Mouse (Mus musculus) neural tube, embryonic 14.5 days (tissue): Measurements from ENCODE around the gene Prss40. TPM values are rescaled to one million over a fixed set of nuclear protein-coding genes. Genes with fewer than 3 reads are reported as not detected.

Experiments
- ATAC-seq: fragments of 200-750 bp; cut with Nextera tagmentation; 2 replicates; pipeline ENCODE4 v1.8.0; 2017; ENCODE audit warnings: low read depth, mild to moderate bottlenecking, moderate TSS enrichment, moderate library complexity
- H3K27ac ChIP-seq: fragments of 300-500 bp; sonication (generic); 2 replicates; pipeline ENCODE4 v1.5.1; 2014; ENCODE audit warnings: low read depth, mild to moderate bottlenecking, control low read depth, low read length, moderate library complexity, mixed read lengths
- H3K27me3 ChIP-seq: fragments of 300-500 bp; sonication (generic); 2 replicates; pipeline ENCODE4 v1.6.1; 2014; ENCODE audit warnings: low read length; ENCODE audit not compliant: control insufficient read depth, insufficient read depth
- H3K36me3 ChIP-seq: fragments of 300-500 bp; sonication (generic); 2 replicates; pipeline ENCODE4 v1.6.1; 2014; ENCODE audit warnings: low read length, mixed read lengths; ENCODE audit not compliant: control insufficient read depth, insufficient read depth
- H3K4me1 ChIP-seq: fragments of 300-500 bp; sonication (generic); 2 replicates; pipeline ENCODE4 v1.6.1; 2014; ENCODE audit warnings: low read length; ENCODE audit not compliant: control insufficient read depth, insufficient read depth
- H3K4me2 ChIP-seq: fragments of 300-500 bp; sonication (generic); 2 replicates; pipeline ENCODE4 v1.6.1; 2014; ENCODE audit warnings: mild to moderate bottlenecking, low read depth, low read length, control low read depth
- H3K4me3 ChIP-seq: fragments of 300-500 bp; sonication (generic); 2 replicates; pipeline ENCODE4 v1.5.1; 2014; ENCODE audit warnings: low read depth, low read length, control low read depth, mixed read lengths
- H3K9ac ChIP-seq: fragments of 300-500 bp; sonication (generic); replicated peaks from 2 replicates; pipeline ENCODE4 v1.6.1; 2014; ENCODE audit warnings: low read depth, mild to moderate bottlenecking, control low read depth, low read length, mixed read lengths
- H3K9me3 ChIP-seq: fragments of 300-500 bp; sonication (generic); 2 replicates; pipeline ENCODE4 v1.6.1; 2016; ENCODE audit warnings: low read length; ENCODE audit not compliant: control insufficient read depth
- WGBS: fragments of 180-500 bp; shearing (Covaris S2); extraction: QIAGEN DNeasy Blood & Tissue Kit; methylation state at CpG from one replicate; pipeline ENCODE4 v1.1.7; 2014; 5-methylcytosine and 5-hydroxymethylcytosine counted together
- polyA plus RNA-seq: library from polyadenylated mRNA; unstranded; fragments of >200 nt; fragmentation: Nextera tagmentation; extraction: Ambion mirVana; gene quantifications from 2 replicates; pipeline ENCODE4 v1.2.1, GENCODE M21; 2014

The Prss40 gene
- polyA plus RNA-seq: not detected in 2 replicates

- no peak for ATAC-seq
- 92% methylated on average over 15 of the region's 15 CpGs for WGBS
- no peak within 1 kb of the TSS for H3K9ac ChIP-seq
These were observed at the start of gene Prss40 for GRCm38 (mm10) chr1:34560843-34561242. Gene Prss40, minus strand, starts transcription at chr1:34560943.

GRCm38 (mm10) chr1:34602363-34602762 lies 41.6 kb upstream of the Prss40 start:
- no peaks in the 10 kb centered on the region for H3K36me3 ChIP-seq
- no peaks in the 10 kb centered on the region for H3K4me1 ChIP-seq
- no peak overlapping the region for H3K4me3 ChIP-seq
- ATAC-seq: peak; percentile 90
- no peak overlapping the region for H3K27ac ChIP-seq
- H3K9ac ChIP-seq: no peak overlapping the region
- 16% methylated on average over 8 of the region's 8 CpGs for WGBS
- H3K4me2 ChIP-seq: no peak overlapping the region
- no peaks in the 10 kb centered on the region for H3K9me3 ChIP-seq
- H3K27me3 ChIP-seq: no peaks in the 10 kb centered on the region

More at GRCm38 (mm10) chr1:34560843-34561242, at the start of gene Prss40:
- Histone ChIP-seq H3K4me2 (no peak within 1 kb of the TSS), H3K27me3 (no peaks in the 10 kb centered on the region), H3K36me3 (no peaks in the 10 kb centered on the region), H3K4me1 (no peaks in the 10 kb centered on the region), H3K4me3 (no peak within 1 kb of the TSS), H3K9me3 (no peaks in the 10 kb centered on the region), H3K27ac (no peak within 1 kb of the TSS)

- WGBS: 84% methylated on average over 3 of the region's 3 CpGs
- no peaks in the 10 kb centered on the region for H3K36me3 ChIP-seq
- no peaks in the 10 kb centered on the region for H3K9me3 ChIP-seq
- H3K9ac ChIP-seq: no peak overlapping the region
- H3K4me3 ChIP-seq: no peak overlapping the region
- H3K27ac ChIP-seq: no peak overlapping the region
- no peak overlapping the region for H3K4me2 ChIP-seq
- ATAC-seq: no peak
- no peaks in the 10 kb centered on the region for H3K27me3 ChIP-seq
- H3K4me1 ChIP-seq: no peaks in the 10 kb centered on the region
These were observed 40.7 kb upstream of the Prss40 start for GRCm38 (mm10) chr1:34601323-34602047.

- H3K4me3 ChIP-seq: no peak overlapping the region
- no peaks in the 10 kb centered on the region for H3K9me3 ChIP-seq
- H3K4me1 ChIP-seq: no peaks in the 10 kb centered on the region
- ATAC-seq: no peak
- H3K9ac ChIP-seq: no peak overlapping the region
- H3K27me3 ChIP-seq: no peaks in the 10 kb centered on the region
- H3K4me2 ChIP-seq: no peak overlapping the region
- WGBS: 73% methylated on average over 15 of the region's 15 CpGs
- H3K27ac ChIP-seq: no peak overlapping the region
- no peaks in the 10 kb centered on the region for H3K36me3 ChIP-seq
These were observed 39.3 kb upstream of the Prss40 start for GRCm38 (mm10) chr1:34600000-34600399.

GRCm38 (mm10) chr1:34587298-34588096 lies 26.8 kb upstream of the Prss40 start:
- H3K9ac ChIP-seq: no peak overlapping the region
- no peaks in the 10 kb centered on the region for H3K9me3 ChIP-seq
- ATAC-seq: no peak
- H3K4me2 ChIP-seq: no peak overlapping the region
- H3K36me3 ChIP-seq: peaks cover 20% of the 10 kb centered on the region
- WGBS: 85% methylated on average over 22 of the region's 22 CpGs
- no peaks in the 10 kb centered on the region for H3K27me3 ChIP-seq
- H3K4me3 ChIP-seq: no peak overlapping the region
- peaks cover 4% of the 10 kb centered on the region; the same call in 1 of the 2 replicates for H3K4me1 ChIP-seq
- H3K27ac ChIP-seq: no peak overlapping the region

- H3K9ac ChIP-seq: no peak overlapping the region
- H3K4me2 ChIP-seq: no peak overlapping the region
- H3K36me3 ChIP-seq: peaks cover 13% of the 10 kb centered on the region
- peaks cover 7% of the 10 kb centered on the region; the same call in 1 of the 2 replicates for H3K4me1 ChIP-seq
- WGBS: 85% methylated on average over 4 of the region's 4 CpGs
- no peaks in the 10 kb centered on the region for H3K27me3 ChIP-seq
- H3K27ac ChIP-seq: no peak overlapping the region
- no peak for ATAC-seq
- no peak overlapping the region for H3K4me3 ChIP-seq
- H3K9me3 ChIP-seq: no peaks in the 10 kb centered on the region
These were observed 24.0 kb upstream of the Prss40 start for GRCm38 (mm10) chr1:34584736-34585135.

GRCm38 (mm10) chr1:34583821-34584263 lies 23.1 kb upstream of the Prss40 start:
- no peak overlapping the region for H3K4me3 ChIP-seq
- ATAC-seq: peak; percentile 54
- H3K4me2 ChIP-seq: no peak overlapping the region
- no peak overlapping the region for H3K27ac ChIP-seq
- WGBS: 12% methylated on average over 4 of the region's 4 CpGs
- no peaks in the 10 kb centered on the region for H3K27me3 ChIP-seq
- H3K9ac ChIP-seq: no peak overlapping the region
- peaks cover 11% of the 10 kb centered on the region for H3K36me3 ChIP-seq
- H3K9me3 ChIP-seq: no peaks in the 10 kb centered on the region
- peaks cover 7% of the 10 kb centered on the region; the same call in 1 of the 2 replicates for H3K4me1 ChIP-seq

- 59% methylated on average over 6 of the region's 6 CpGs for WGBS
- Histone ChIP-seq H3K9me3 (no peaks in the 10 kb centered on the region), H3K4me3 (no peak overlapping the region), H3K9ac (no peak overlapping the region), H3K27me3 (no peaks in the 10 kb centered on the region), H3K36me3 (0 out of 2 replicates have a peak, but pooled peaks cover 3% of the 10 kb centered on the region), H3K27ac (no peak overlapping the region), H3K4me1 (peaks cover 7% of the 10 kb centered on the region; the same call in 1 of the 2 replicates), H3K4me2 (no peak overlapping the region)
- no peak for ATAC-seq
These were observed 21.5 kb upstream of the Prss40 start for GRCm38 (mm10) chr1:34582218-34582617.
